Mouse (Mus musculus) myocyte (in vitro differentiated cells): ENCODE data around the gene Zbtb49.

Source experiments
- CEBPB ChIP-seq: IDR thresholded peaks from 2 replicates; pipeline ENCODE4 v1.6.1; 2011; ENCODE audit warnings: mild to moderate bottlenecking, moderate library complexity; ENCODE audit not compliant: poor library complexity, insufficient read depth, severe bottlenecking
- POLR2A ChIP-seq: IDR thresholded peaks from one replicate; pipeline ENCODE4 v1.6.1; 2011; ENCODE audit warnings: low read depth, mild to moderate bottlenecking, control low read depth, moderate library complexity; ENCODE audit not compliant: insufficient read length
- TCF12 ChIP-seq: IDR thresholded peaks from one replicate; pipeline ENCODE4 v1.6.1; 2011; ENCODE audit warnings: mild to moderate bottlenecking, control low read depth; ENCODE audit not compliant: poor library complexity, insufficient read depth, severe bottlenecking

- TF ChIP-seq POLR2A (no peak), TCF12 (no peak), CEBPB (no peak)
Observed at GRCm38 (mm10) chr5:38235422-38235821, 15.2 kb upstream of the Zbtb49 start.
